Mouse (Mus musculus): Measurements from ENCODE around the gene Peli2.

Gene Peli2

GRCm38 (mm10) chr14:48178304-48178995 lies 57.8 kb downstream of the Peli2 start:
- in situ Hi-C loops (cut with MboI, MseI), result no loop called here

- in situ Hi-C loops (cut with MboI, MseI), result no loop called here
Measured at GRCm38 (mm10) chr14:48179021-48179420, 58.4 kb downstream of the Peli2 start.

DNA sequence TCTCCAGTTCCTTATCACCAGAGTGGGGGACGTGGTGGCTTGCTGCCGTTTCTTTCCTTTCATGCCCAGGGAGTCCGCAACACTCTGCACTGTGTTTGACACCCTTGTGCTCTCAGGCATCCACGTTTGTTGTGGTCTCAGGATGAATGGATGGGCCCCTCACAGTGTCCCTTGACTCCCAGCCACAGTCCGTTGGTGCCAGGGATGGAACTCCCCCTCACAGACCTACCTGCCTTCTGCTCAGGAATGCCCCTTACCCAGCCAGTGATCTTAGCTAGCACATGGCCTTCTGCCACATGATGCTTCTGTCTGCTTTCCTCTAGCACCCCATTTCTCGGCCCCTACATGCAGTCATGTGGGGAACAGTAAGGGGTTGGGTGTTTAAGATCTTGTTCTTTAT lies 65.7 kb downstream of the Peli2 start:
- in situ Hi-C loops (cut with MboI, MseI), result no loop called here

- in situ Hi-C loops (cut with MboI, MseI), result no loop called here
Measured at GRCm38 (mm10) chr14:48187100-48187499, 66.5 kb downstream of the Peli2 start.

DNA sequence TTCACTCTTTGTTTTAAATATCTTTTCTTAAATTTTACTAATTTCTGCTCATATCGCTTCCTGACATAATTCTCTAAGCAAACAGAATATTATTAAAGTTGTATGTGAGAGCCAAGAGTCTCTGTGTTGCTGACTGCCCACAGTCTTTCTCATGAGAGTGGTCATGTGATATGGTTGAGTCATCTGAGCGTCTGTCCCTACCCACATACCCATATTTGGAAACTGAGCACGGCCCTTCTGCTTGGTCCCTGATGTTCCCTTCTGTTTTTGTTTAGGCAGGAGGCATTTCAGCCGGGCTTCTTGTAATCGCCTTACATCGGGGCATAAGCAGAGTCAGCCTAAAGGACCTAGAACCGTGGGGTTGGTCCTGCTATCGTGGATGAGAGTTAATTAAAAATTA lies 68.7 kb downstream of the Peli2 start:
- in situ Hi-C loops (cut with MboI, MseI), result no loop called here

DNA sequence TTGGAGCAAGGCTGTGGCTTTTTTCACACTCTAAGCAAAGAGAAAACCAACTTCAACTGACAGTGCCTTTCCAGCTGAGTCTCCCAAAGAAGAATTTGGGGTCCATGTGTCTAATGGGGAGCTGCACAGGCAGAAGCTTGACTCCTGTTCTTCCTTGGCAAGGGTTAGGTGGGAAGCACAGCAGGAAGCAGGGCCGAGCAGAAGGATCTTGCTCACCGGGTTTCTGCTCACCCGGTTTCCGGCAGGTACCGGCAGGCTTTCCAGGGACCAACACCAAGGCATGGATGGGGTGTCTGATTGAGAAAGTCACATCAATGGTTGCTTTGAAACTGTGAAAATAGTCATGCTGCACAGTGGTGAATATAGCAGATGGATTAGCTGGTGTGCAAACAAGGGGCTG lies 70.3 kb downstream of the Peli2 start:
- in situ Hi-C loops (cut with MboI, MseI), result loop anchor here in 1 of 2 experiments (10.0 kb wide), 1 partner anchor 1286 kb away; no protein-coding TSS in a partner anchor

DNA sequence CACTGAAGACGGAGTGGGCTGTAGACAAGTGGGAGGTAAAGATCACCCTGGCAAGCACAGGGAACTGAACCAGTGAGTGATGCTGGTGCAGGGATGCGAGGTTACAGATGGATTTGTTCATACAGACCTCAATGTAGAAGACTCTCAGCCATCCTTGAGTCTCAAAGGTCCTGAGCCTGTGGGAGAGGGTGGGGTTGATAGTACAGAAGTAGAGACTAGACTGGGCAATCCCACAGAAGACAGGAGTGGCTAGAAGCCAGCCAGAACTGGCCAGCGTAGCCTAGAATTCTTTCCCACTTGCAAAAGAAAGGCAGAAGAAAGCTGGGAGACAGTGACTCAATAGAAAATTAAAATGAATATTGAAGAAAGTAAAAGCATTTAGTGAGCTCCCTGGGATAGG lies 71.3 kb downstream of the Peli2 start:
- in situ Hi-C loops (cut with MboI, MseI), result loop anchor here in 1 of 2 experiments (10.0 kb wide), 1 partner anchor 1287 kb away; no protein-coding TSS in a partner anchor

GRCm38 (mm10) chr14:48196804-48197203 lies 76.2 kb downstream of the Peli2 start:
- in situ Hi-C loops (cut with MboI, MseI), result loop anchor here in 1 of 2 experiments (10.0 kb wide), 1 partner anchor 1292 kb away; no protein-coding TSS in a partner anchor

- in situ Hi-C loops (cut with MboI, MseI), result loop anchor here in 1 of 2 experiments (10.0 kb wide), 1 partner anchor 1292 kb away; no protein-coding TSS in a partner anchor
Measured at GRCm38 (mm10) chr14:48197287-48197686, 76.7 kb downstream of the Peli2 start.

- in situ Hi-C loops (cut with MboI, MseI), result loop anchor here in 1 of 2 experiments (10.0 kb wide), 1 partner anchor 1294 kb away; no protein-coding TSS in a partner anchor
Measured at GRCm38 (mm10) chr14:48198190-48198954, 77.7 kb downstream of the Peli2 start.

DNA sequence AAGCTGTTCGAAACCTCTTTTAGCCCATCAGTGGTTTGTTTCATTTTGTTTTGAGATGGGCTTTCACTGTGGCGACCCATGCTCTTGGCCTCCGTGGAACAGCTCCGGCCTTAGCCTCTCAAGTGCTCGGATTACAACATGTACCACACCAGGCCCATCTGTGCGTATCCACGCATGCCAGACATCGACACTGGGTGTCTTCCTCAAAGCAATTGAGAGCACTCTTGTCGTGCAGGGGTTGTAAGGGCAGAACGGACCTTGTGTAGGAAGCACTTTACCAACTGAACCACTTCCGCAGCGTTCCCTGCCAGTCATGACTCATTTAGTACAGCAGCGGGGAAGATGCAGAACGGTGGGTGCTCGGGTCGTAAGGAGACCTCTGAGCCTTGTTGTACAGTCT lies 78.3 kb downstream of the Peli2 start:
- in situ Hi-C loops (cut with MboI, MseI), result loop anchor here in 1 of 2 experiments (10.0 kb wide), 1 partner anchor 1294 kb away; no protein-coding TSS in a partner anchor

DNA sequence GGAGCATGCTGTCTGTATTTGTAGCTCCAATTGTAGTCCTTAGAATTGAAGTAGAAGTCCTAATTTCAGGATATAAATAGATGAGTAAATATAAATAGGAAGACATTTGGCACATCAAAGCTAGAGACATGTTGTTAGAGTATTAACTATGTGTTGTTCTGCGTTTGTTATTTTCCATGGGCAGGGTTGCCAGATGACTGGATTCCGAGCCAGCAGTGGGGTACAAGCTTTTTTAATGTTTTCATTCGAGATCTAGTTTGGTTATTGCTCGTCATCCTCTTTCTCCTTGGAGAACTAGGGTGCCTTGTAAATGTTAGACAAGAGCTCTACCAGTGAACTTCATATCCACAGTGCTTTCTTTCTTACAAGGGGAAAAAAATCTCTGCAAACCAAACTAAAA lies 78.9 kb downstream of the Peli2 start:
- in situ Hi-C loops (cut with MboI, MseI), result loop anchor here in 1 of 2 experiments (10.0 kb wide), 1 partner anchor 1295 kb away; no protein-coding TSS in a partner anchor

DNA sequence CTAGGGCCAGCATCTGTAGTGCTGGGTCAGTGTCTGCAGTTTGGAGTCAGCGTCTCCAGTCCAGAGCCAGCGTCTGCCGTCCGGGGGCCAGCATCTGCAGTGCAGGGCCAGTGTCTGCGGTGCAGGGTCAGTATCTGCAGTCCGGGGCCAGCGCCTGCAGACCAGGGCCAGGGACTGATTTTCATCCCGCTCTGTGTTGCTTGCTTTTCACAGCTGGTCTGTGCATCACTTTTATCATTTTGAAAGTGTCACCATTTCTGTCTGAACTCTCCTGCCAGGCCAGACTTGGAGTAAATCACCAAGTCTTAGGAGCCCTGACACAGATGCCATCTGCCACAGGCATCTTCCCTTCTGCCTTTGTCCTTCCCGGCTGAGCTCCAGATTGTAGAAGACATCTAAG lies 79.7 kb downstream of the Peli2 start:
- in situ Hi-C loops (cut with MboI, MseI), result loop anchor here in 1 of 2 experiments (5.0 kb wide), 2 partner anchors 37 to 58 kb away; no protein-coding TSS in a partner anchor

DNA sequence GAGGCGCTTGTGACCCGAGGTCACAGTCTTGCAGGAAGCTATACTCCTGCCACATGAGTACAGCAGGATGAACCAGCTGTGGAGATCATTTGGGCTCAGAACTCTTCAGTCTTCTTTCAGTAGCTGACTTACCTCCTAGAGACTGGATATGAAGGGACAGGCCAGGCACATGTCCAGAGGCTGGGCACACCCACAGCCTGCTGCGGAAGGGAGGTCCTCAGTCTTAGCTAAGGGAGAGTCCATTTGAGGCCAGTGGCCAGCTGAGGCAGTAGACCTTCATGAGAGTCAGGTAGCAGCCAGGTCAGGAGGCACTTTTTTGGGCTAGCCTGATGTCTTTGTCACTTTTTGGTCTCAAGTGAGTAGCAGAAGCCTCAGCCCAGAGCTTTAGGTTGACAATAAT lies 80.2 kb downstream of the Peli2 start:
- in situ Hi-C loops (cut with MboI, MseI), result loop anchor here in 1 of 2 experiments (5.0 kb wide), 2 partner anchors 37 to 58 kb away; no protein-coding TSS in a partner anchor

GRCm38 (mm10) chr14:48201403-48201802 lies 80.8 kb downstream of the Peli2 start:
- in situ Hi-C loops (cut with MboI, MseI), result loop anchor here in 1 of 2 experiments (5.0 kb wide), 2 partner anchors 36 to 59 kb away; no protein-coding TSS in a partner anchor

DNA sequence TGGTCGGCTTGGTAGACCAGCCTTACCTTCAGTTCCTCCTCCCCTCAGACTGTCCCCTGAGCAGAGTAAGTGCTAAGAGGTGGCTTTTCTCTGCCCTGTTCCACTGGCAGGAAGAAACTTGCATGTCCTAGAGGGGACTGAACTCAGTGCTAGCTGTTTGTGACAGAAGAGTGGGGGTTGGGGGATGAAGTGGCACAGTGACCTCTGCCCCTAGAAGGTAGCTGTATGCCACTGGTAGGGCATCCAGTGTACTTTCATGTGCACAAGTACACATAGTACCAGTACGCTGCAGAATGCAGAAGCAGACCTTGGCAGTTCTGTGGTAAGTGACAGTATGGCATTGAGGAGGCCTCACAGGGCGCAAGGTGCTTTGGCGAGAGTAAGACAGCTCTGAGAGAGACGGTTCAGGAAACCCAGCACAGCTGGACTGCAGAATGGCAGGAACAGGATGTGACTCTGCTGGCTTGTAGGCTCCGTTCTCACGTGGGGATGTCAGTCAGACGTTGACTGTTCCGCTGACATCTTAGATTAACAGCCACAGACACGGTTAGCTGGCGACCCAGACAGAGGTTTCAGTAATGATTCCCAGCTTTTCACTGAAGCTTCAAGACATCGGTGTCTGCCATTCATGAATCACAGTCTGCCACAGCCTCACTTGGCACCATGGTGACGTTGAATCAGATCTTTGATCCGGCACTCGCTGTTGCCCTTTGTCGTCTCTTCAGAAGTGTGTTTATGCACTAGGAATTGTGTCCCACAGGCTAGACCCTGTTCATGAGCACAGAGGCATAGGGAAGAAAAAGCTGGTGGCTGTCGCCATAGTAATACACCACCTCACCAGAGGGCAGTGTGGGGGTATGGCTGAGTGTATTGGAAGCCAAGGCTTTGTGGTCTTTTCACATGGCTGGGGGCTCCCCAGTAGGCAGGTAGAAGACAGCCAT lies 81.7 kb downstream of the Peli2 start:
- in situ Hi-C loops (cut with MboI, MseI), result loop anchor here in 1 of 2 experiments (5.0 kb wide), 2 partner anchors 35 to 60 kb away; no protein-coding TSS in a partner anchor

GRCm38 (mm10) chr14:48205044-48205443 lies 84.4 kb downstream of the Peli2 start:
- in situ Hi-C loops (cut with MboI, MseI), result no loop called here

GRCm38 (mm10) chr14:48205635-48206034 lies 85.0 kb downstream of the Peli2 start:
- in situ Hi-C loops (cut with MboI, MseI), result no loop called here

- in situ Hi-C loops (cut with MboI, MseI), result no loop called here
Measured at GRCm38 (mm10) chr14:48207119-48207518, 86.5 kb downstream of the Peli2 start.

DNA sequence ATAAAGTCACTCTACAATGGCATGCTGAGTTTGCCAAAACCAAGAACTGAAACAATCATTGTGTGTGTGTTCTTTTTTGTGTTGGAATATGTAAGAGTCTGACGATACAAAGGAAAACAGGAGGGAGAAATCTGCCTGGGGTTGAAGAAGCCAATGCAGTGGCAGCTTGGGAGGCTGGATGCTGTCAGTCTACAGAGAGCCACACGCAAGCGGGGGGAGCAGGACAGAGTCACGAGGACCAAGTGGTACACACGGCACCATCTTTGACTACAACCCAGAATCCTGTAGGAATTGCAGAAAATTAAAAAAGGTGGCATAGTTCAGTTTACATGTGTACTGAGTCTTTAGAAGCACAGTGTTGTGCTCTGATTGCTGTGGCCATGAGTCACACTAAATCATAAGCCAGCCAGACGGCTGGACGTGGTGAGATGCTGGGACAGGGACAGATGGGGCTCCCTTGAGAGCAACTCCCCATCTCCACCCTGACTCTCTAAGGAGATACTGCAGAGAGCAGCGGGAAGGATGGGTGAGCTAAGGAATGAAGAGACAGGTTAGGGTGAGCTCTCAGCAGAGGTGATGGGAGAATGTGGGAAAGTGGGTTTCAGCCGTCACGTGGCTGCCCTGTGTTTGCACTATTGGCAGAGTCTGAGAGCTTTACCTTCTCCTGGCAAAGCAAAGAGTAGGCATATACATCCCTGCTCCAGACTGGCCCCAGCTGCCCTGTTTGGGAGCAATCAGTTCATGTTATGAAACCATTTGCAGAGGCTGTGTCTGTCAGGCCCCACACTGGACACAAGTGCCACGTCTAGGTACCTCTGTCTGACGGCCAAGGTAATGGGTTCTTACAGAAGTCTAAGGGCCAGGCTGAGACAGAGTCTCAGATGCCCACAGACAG lies 87.4 kb downstream of the Peli2 start:
- in situ Hi-C loops (cut with MboI, MseI), result no loop called here
